Mouse (Mus musculus): ENCODE data around the gene Serpinf1.

Serpinf1 gene

DNA sequence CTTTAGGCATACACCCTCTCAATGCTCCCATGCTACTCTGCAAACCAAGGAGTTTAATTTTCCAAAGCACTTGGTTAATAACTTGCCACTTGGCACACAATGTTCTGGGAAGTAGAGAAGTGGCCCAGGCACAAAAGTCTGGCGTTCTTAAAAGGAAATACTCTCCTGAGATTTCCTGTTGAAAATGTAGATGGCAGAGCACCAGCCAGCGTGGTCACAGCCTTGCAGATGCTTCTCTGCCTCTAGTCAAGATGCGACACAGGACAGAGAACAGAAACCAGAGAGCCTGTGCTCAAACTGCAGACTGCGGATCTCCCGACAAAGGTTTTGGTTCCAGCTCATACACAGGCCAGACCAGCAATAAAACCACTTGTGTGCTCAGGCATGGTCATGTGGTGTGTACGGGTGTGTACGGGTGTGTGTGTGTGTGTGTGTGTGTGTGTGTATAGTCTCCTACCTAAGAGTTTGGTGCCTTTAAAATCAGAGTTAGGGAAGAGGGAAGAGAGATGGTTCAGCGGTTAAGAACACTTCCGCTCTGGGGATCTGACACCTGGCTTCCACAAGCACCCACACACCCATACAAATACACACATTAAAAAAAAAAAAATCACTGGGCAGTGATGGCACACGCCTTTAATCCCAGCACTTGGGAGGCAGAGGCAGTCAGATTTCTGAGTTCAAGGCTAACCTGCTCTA is 32.7 kb upstream of the Serpinf1 start:
- DNase-seq (ENCODE audit: low spot score): no peak

DNA sequence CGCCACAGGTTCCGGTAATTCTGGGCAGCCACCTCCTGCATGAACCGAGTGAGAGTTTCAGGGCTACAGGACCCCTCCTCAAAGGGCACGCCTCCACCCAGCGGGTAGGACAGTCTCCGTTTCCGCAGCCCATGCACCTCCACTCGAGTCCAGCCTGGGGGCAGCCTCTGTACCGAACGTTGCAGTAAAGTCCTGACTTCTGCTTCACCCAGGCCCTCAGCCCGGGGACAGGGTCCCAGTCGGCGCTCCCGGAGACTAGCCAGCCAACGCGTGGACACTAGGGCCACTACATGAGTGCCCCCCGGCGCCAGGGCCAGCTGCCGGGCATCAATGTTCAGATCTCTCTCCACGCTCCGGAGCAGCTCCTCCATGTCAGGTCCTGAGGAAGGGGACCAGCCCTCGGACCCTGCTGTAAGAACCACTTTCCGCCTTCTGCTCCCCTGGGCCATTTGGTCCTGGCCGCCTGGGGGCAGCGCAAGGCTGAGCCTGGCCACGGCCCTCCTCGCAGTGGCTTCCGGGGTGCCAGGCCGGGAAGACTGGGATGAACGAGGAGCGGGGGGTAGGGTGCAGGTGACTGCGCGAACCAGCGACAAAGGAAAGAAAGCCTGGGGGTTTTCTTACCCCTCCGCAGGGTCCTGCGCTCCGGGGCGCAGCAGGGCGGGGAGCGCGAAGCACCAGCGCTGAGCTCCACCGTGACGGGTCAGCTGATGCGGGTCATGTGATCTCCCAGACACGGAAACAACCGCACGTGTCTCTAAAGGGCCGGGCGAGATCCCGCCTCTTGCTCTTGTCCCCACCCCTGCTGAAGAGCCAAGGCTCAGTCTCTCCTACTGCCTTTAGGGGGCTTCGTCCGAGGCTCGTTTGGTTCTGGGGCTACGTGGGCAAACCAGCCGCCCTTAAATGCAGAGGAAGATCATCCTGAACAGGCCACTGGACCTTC is 31.8 kb upstream of the Serpinf1 start, which contains the start of gene Wdr81:
Gene Wdr81, minus strand, starts transcription at position 727 of the 940 bp plus-strand sequence.
- peak; percentile 77 for DNase-seq (ENCODE audit: low spot score)

DNA sequence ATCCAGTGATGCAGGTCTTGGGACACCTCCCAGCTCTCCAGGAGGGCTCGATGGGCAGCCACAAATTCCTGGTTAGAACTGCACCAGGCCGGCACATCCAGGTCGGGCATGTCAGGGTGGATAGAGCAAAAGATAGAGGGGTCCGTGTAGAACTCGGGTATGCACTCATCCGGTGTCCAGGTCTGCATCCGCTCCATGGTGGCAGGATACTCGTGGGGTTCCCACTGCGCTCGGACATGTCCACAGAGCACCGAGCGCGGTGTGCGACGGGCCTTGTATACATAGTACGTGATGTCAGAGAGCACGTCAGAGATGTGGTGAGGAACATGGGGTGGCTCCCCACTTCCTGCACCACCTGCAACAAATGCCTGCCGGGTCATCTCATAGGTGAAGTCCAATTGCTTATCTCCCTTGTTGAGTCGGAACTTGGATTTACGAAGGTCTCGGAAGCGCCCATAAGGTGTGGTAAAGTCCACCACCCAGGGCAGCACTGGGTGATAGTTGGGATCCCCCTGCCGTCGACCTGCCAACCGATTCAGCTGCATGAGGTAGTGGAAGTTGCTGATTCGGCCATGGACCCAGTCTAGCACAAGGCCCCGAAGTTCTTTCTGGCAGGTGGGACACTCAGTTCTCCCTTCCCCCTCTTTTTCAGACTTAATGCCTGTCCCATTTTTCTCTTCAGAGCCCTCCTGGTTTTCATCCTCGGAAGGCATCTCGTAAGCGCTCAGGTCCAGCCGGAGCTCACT is 30.5 kb upstream of the Serpinf1 start:
- no peak for DNase-seq (ENCODE audit: low spot score)

DNA sequence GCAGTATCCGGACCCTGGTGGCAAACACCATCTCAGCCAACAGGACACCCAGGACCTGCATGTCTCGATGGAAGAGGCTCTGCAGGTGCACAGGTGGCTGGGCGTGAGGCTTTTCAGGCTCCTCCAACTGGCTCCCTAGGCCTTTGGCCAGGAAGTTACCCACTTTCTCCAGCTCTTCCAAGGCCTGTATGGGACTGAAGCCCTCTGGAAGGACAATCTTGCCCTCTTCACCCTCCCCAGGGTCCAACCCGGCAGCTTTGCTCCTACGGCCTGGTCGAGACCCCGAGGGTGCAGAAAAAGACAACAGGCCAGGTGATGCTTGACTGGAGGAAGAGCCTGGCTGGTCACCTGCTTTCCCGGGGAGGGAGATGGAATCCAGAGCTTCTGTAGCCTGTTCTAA is 29.6 kb upstream of the Serpinf1 start:
- DNase-seq (ENCODE audit: low spot score): no peak

DNA sequence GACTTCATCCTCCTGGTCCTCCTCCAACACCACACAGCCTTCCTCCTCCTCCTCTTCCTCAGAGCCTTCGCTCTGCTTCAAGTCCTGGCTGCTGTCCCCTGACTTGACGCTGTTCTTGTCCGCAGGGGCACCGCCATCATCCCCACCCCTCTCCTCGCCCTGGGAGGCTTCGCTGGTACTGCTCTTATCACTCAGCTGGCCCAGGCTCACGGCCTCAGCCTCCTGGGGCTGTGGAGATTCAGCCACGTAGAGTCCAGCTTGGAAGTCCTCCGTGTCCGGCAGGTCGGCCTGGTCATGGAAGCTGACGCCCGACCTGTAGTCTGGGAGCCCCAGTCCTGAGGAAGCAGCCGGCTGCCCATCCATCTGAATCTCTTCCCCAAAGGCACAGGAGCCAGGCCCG is 28.4 kb upstream of the Serpinf1 start:
- DNase-seq (ENCODE audit: low spot score): no peak

DNA sequence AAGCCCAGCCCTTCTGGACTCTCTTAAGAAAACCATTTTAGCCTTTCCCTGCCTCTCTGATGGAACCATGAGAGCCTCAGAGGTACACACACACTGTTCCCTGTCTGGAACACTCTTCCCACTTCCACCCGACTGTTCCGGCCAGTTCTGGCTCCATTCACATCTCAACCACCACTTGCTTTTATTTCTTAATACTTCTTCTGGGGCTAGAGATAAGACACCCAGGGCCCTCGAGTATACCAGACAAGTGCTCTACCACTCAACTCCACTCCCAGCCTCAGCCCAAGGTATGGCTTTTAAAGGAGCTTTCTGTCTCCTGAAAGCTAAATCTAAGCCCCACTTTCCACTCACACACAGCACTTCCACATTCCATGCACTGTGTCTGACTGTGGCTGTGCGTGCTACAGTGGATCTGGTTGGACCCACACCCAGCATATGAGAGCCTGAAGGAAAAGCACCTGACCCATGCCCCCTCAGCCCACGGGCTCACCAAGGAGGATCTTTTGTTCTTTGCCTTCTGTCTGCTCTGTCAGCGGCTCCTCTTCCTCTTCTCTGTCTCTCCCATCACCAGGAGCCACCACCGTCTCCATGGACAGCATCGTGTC is 27.9 kb upstream of the Serpinf1 start:
- no peak for DNase-seq (ENCODE audit: low spot score)

DNA sequence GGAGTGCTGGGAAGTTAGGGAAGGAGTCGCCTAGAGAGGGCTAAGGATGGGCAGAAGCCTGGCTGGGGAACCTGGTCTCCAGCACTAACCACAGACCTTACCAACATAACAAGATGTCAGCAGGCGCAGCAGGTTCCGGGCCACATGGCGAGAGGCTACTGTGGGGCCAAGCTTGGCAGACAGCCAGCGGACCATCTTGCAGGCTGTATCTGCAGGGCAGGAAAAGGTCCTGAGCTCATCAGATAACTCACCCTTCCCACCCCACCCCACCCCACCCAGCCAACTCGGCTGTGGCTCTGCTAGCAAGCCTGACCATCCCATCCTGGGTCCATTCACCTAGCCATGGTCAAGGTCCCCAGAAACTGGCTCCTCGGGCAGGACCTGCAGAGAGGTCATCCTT is 27.2 kb upstream of the Serpinf1 start:
- no peak for DNase-seq (ENCODE audit: low spot score)

DNA sequence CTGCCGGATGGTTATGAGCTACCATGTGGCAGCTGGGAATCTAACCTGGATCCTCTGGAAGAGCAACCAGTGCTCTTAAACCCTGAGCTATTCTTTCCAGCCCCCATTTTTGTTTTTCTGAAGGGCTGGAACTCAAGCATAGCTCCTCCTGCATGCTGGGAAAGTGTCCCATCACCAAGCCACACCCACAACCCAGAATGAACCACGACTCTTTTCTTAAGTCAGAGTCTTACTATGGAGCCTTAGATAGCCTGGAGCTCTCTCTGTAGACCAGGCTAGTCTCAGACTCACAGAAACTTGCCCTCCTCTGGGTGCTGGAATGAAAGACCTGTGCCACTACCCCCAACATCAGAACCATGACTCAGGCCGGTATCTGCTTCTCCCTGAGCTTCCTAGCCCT is 26.1 kb upstream of the Serpinf1 start:
- DNase-seq (ENCODE audit: low spot score): no peak

DNA sequence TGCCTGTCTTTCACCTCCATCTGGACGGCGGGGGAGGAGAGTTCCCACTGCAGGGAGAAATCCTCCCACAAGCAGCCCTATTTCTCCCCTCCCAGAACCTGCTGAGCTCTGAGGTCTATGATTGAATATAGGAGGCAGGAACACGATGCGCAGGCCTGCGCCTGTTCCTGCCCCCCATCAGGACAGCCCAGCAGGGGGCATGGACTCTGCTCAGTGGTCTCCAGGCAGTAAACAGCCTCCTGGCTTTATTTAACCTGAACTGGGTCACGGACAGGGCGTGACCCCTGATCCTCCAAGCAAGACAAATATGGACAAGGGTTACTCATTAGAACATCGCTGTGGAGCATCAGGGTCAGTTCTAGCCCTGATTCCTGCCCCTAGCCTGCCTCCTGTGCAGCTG is 21.2 kb upstream of the Serpinf1 start:
- no peak for DNase-seq (ENCODE audit: low spot score)

DNA sequence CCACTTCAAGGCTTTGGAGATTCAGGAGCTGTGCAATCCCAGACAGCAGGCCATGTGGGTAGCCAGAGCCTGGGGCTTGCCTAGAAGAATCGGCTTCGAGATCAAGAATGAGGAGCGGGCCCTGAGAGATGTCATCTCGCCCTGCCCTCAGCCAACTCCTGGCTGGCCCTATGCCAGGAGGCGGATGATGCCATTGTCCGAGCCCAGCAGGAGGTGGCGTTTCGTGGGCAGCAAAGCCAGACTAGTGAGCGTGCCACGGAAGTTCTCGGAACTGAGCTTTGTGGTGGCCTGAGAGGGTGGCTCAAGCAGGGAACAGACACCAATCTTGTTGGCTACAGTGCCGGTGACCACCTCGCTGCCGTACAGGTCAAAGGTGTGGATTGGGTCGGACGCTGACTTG is 19.1 kb upstream of the Serpinf1 start:
- DNase-seq (ENCODE audit: low spot score): no peak

DNA sequence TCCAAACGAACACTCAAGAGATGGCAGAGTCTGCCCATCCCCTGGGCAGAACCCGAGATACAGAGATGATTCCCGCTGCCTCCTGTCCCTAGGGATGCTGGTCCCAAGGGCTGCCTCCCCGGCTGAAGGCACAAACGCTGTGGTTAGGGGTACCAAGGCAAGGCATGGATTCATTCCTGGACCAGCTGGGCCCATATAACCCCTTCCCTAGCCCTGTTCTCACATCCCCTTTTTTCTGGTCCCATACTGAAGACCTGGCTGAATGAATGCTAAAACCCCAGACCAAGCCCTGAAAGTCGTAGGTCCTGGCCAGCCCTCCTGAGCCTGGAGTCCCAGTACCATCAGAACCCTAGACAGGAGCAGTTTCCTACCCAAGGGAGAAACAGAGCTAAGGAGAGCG is 18.5 kb upstream of the Serpinf1 start:
- no peak for DNase-seq (ENCODE audit: low spot score)

DNA sequence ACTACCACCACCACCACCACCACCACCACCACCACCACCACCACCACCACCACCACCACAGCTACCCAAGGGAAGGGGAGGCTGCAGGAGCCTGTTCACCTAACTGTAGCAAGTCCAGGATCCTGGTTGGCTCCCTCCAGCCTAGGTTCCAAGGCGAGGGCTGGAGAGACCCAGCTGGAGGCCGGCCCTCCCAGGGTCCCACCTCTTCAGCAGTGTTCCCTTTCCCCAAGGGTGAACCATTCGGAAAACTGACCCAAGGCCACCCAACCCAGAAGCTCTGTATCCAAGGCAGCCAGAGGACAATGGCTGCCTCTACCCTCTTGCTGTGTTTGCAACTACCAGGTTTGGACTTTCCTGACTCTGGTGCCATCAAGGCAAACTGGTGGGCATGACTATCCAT is 17.4 kb upstream of the Serpinf1 start:
- DNase-seq (ENCODE audit: low spot score): no peak

DNA sequence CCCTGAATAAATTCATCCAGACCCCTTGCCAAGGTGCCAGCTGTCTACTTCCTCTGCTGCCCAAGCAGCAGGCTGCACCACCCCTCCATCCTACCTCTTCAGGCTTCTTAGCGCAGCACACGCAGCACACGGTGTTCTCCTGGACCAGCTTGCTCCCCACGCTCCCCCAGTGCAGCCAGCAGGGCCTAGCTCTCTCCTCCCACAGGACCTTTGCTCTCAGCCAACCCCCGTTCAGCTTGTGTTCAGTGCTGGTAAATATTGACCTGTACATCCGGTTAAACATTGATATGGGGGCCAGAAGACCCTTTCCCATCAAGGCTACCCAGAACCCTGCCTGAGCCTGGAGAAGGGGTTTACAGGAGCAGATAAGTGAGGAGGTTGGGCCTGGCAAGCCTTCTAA is 16.9 kb upstream of the Serpinf1 start, which contains the start of gene Serpinf2:
Gene Serpinf2, minus strand, starts transcription at position 229 of the 400 bp plus-strand sequence.
- DNase-seq (ENCODE audit: low spot score): no peak

DNA sequence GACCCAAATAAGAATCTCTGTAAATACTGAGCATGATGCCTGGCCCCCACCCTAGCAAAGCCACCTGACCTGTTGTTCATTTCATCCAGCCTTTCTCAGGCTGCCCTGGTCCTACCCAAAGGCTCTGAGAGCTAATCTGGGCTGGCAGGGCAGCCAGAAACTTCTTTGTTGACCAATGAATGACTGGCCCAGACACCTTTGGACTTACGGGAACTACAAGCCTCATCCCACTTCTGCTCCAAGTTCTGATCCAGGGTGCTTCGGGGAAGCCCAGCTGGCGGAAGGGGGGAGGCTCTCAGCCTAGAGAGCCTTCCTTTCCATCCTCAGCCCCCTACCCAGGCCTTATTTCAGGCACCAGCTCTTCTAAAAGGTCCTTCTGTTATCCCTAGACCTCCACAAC is 16.3 kb upstream of the Serpinf1 start:
- DNase-seq (ENCODE audit: low spot score): no peak

DNA sequence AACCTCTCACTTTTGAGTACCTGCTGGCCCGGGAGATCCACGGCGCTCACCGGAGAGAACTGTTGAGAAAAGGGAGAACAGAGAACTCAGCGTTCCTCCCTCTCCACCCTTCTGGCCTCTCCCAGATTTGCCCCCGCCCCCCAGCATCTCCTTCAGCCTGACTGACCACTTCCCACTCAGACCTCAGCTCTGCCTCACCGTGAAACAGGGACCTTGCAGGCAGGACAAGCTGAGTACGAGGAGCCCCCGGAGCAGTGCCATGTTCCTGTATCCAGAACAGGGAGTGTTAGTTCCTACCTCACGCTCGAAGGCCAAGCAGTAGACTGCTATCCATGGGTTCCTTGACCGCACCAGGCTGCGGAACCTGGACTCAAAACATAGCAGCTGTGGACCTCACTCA is 15.7 kb upstream of the Serpinf1 start:
- no peak for DNase-seq (ENCODE audit: low spot score)

DNA sequence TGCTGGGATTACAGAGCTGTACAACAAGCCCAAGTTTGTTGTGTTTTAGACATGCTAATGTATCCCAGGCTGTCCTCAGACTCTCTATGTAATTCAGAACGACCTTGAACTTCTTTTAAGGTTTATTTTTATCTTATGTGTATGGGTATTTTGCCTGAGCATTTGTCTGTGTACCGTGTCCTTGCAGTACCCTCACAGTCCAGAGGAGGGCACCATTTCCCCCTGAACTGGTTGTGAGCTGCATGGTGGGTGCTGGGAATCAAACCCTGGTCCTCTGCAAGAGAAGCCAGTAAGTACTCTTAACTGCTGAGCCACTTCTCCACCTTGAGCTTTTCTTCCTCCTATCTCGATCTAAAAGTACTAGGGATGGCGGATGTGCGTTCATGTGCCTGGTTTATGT is 11.6 kb upstream of the Serpinf1 start:
- no peak for DNase-seq (ENCODE audit: low spot score)

DNA sequence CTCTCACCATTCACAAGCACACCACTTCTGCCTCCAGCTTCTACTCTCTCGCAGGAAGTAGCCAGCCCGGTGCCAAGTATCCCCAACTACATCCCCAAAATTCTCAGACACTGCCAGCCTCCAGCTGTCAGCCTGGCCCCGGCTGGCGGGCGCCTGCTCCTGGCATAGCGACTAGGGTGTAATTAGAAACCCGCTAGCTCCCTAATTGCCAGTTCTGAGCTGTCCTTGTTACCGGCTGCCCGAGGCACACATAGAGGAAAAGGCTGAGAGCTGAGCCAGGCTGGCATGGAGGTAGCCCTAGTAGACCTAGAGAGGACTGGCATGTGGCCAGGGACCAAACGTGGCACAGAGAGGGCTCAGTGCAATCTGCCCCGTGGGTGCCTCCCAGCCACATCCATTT is 8.8 kb upstream of the Serpinf1 start:
- DNase-seq (ENCODE audit: low spot score): no peak

DNA sequence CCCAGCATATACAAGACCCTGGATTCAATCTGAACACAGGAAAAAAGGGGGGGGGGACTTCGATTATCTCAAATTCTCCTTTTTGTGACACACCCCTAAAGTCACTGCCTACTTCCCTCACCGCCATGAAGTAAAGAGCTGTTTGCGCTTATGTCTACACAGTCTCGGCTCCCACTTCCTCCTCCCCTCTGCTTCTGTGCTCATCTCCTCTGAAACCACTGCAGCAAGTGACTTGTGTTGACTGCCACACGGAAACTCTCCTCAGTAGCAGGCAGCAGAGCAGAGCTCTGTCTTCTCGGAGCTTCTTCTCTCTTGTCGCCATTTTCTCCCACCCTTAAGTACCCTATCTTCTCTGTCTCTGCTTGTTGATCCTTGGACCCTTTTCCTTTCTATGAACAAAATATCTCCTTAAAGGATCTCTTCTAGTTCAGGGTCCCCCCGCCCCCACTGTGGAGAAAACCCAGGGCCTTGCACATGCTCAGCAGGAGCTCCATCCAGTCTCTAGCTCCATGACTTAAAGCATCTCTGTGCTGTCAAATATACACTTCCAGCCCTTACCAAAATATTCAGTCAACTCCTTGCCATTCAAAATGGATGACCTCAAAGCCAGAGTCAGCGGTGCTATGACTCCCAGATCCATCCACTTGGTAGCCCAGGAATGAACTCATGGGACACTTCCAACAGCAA is 6.7 kb upstream of the Serpinf1 start:
- DNase-seq (ENCODE audit: low spot score): no peak

DNA sequence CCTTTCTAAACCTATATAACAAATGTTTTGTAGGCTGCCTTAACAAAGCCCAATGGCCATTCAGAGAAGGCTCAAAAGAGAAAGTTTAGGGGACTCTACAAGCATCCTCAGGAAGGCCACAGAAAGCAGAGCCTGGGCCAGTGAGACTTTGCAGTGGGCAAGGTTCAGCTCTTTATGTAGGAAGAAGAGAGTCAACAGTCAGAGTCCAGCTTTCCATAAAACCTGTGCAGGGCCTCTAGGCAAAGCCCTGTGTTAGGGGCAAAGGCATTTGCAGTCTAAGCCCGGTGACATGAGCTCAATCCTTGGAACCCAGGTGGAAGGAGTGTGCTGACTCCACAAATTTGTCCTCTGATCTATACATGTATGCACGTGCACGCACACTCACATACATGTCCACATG is 2.0 kb upstream of the Serpinf1 start:
- no peak for DNase-seq (ENCODE audit: low spot score)

DNA sequence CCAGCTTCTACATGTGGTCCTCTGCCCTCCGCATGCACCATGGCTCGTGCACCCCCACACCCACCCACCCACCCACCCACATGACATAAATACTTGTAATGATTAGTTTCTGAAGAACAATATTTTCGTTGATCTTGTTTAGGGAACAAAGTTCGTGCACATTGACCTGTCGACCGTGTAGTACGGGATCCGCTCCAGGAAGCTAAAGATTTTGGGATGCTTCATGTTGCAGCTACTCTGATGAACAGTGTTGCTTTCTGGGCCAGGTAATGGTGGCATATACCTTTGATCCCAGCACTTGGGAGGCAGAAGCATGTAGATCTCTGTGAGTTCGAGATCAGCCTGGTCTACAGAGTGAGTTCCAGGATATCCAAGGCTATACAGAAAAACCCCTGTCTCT is 1.5 kb upstream of the Serpinf1 start:
- no peak for DNase-seq (ENCODE audit: low spot score)

DNA sequence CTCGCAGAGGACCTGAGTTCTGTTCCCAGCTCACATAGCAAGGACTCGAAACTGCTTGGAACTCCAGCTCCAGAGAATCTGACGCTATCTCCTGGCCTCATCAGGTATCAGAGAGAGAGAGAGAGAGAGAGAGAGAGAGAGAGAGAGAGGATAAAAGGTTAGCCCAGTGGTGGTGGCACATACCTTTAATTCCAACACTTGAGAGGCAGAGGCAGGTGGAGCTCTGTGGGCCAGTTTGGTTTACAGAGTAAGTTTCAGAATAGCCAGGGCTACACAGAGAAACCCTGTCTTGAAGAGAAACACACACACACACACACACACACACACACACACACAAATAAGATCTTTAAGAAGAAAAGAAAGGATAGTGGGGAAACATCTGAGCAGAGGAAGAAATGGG is 590 bp upstream of the Serpinf1 start:
- DNase-seq (ENCODE audit: low spot score): no peak
